Mouse (Mus musculus) intestine, embryonic 15.5 days (tissue): Measurements from ENCODE around the gene Ten1. TPM values are rescaled to one million over a fixed set of nuclear protein-coding genes. Genes with fewer than 3 reads are reported as not detected.
A peak's percentile ranks its signal among the peaks of the same experiment; 100 is the strongest.

ENCODE experiments used
- ATAC-seq: fragments of 200-750 bp; cut with Nextera tagmentation; 2 replicates; pipeline ENCODE4 v1.8.0; 2017; ENCODE audit warnings: moderate TSS enrichment, moderate library complexity
- H3K27ac ChIP-seq: fragments of 300-500 bp; sonication (generic); 2 replicates; pipeline ENCODE4 v1.5.1; 2015; ENCODE audit warnings: mild to moderate bottlenecking, inconsistent platforms
- H3K27me3 ChIP-seq: fragments of 300-500 bp; sonication (generic); replicated peaks from 2 replicates; pipeline ENCODE4 v1.6.1; 2015; ENCODE audit warnings: inconsistent platforms
- H3K36me3 ChIP-seq: fragments of 300-500 bp; sonication (generic); 2 replicates; pipeline ENCODE4 v1.6.1; 2015; ENCODE audit warnings: inconsistent platforms
- H3K4me1 ChIP-seq: fragments of 300-500 bp; sonication (generic); replicated peaks from 2 replicates; pipeline ENCODE4 v1.6.1; 2015; ENCODE audit warnings: inconsistent platforms
- H3K4me2 ChIP-seq: fragments of 300-500 bp; sonication (generic); replicated peaks from 2 replicates; pipeline ENCODE4 v1.6.1; 2015; ENCODE audit warnings: mild to moderate bottlenecking, inconsistent platforms
- H3K4me3 ChIP-seq: fragments of 300-500 bp; sonication (generic); replicated peaks from 2 replicates; pipeline ENCODE4 v1.5.1; 2015; ENCODE audit warnings: inconsistent platforms
- H3K9ac ChIP-seq: fragments of 300-500 bp; sonication (generic); 2 replicates; pipeline ENCODE4 v1.6.1; 2015; ENCODE audit warnings: inconsistent platforms
- H3K9me3 ChIP-seq: fragments of 300-500 bp; sonication (generic); 2 replicates; pipeline ENCODE4 v1.6.1; 2016; ENCODE audit warnings: inconsistent platforms
- WGBS: fragments of 180-500 bp; shearing (Covaris S2); methylation state at CpG from one replicate; pipeline ENCODE4 v1.1.7; 2015; 5-methylcytosine and 5-hydroxymethylcytosine counted together
- polyA plus RNA-seq: library from polyadenylated mRNA; unstranded; fragments of >200 nt; fragmentation: Nextera tagmentation; extraction: Ambion mirVana; gene quantifications from 2 replicates; pipeline ENCODE4 v1.2.1, GENCODE M21; 2015

The Ten1 gene
- polyA plus RNA-seq, 1 experiment from 2014 or later, result 98.0 TPM

DNA sequence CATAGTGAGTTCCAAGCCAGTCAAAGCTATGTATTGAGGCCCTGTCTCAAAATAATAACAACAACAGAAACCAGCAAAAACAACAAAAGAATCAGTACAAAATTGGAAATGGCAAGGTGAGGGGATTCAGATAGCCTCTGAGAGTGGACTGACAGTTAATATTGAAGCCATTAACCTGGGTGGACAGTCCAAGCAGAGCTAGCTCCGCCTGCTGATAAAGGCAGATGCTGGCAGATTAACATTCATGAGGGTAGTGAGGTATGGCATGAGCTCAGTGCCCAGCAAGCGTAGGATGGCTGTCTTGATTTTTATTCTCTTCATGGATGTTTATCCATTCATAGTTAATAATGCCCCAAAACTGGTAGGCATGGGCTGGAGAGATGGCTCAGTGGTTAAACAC is 2.5 kb downstream of the Ten1 start:
- Histone ChIP-seq H3K4me2 (no peak overlapping the region), H3K9me3 (no peaks in the 10 kb centered on the region), H3K36me3 (peaks cover 4% of the 10 kb centered on the region), H3K9ac (no peak overlapping the region), H3K27me3 (no peaks in the 10 kb centered on the region), H3K27ac (no peak overlapping the region), H3K4me1 (peaks cover 5% of the 10 kb centered on the region), H3K4me3 (no peak overlapping the region)
- no peak for ATAC-seq
- WGBS, result 88% methylated on average over 2 of the region's 2 CpGs

DNA sequence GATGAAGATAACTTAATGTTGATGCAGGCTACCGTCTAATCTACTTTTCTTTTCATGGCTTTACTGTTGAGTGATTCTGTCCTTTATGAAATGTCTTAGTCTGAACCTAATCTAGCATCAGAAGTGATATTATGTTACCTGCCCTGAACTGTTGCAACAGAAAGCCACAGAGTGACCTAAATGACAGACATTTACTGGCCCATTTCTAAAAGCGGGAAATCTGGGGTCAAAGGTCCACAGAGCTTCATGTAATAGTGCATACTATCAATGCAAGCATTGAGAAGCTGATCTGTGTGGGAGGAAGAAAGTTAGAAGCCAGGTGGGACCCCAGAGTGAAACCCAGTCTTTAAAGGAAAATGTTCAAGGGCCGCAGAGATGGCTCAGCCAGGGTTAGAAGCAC is 4.5 kb downstream of the Ten1 start:
- ATAC-seq, result no peak
- 88% methylated on average over 3 of the region's 3 CpGs for WGBS
- Histone ChIP-seq H3K27ac (no peak overlapping the region), H3K4me2 (no peak overlapping the region), H3K9ac (no peak overlapping the region), H3K4me3 (no peak overlapping the region), H3K9me3 (no peaks in the 10 kb centered on the region), H3K36me3 (peaks cover 12% of the 10 kb centered on the region), H3K4me1 (no peaks in the 10 kb centered on the region; the same call in 1 of the 2 replicates), H3K27me3 (no peaks in the 10 kb centered on the region)

DNA sequence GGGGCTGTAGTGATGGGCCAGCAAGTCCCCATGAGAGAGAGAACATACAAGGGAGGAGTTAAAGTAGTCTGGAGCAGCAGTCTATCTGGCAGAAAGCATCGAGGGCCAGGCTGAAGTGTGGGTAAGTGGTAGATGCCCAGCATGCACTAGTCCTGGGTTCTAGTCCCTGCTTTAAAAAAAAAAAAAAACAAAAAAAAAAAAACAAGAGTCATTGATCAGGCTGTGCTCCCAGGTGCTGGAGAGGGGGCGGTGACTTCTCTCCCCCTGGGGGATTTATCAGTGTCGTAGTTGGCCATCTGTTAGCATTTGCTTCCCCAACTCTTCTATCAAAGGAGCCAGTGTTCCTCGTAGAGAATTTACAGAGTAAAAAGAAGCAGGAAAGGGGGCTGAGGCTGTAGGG is 8.0 kb downstream of the Ten1 start:
- Histone ChIP-seq H3K27me3 (no peaks in the 10 kb centered on the region), H3K27ac (no peak overlapping the region), H3K4me3 (no peak overlapping the region), H3K4me1 (0 out of 2 replicates have a peak, but pooled peaks cover 5% of the 10 kb centered on the region), H3K4me2 (no peak overlapping the region), H3K9me3 (no peaks in the 10 kb centered on the region), H3K9ac (no peak overlapping the region), H3K36me3 (peaks cover 12% of the 10 kb centered on the region)
- no peak for ATAC-seq
- WGBS, result 70% methylated on average over 4 of the region's 4 CpGs

DNA sequence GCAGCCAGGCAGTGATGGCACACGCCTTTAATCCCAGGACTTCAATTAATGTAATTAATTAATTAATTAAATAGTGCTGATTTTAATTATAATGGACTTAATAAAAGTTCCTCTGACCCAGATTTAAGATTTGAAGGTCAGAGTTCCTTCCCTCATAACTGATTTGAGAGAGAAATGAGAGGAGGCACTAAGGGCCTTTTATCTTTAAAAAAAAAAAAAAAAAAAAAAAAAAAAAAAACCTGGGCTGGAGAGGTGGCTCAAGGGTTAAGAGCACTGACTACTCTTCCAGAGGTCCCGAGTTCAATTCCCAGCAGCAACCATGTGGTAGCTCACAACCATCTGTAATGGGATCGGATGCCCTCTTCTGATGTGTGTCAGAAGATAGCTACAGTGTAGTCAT is 10.0 kb downstream of the Ten1 start:
- Histone ChIP-seq H3K9ac (no peak overlapping the region), H3K4me2 (no peak overlapping the region), H3K27ac (no peak overlapping the region), H3K36me3 (peaks cover 12% of the 10 kb centered on the region), H3K4me3 (no peak overlapping the region), H3K9me3 (no peaks in the 10 kb centered on the region), H3K4me1 (0 out of 2 replicates have a peak, but pooled peaks cover 5% of the 10 kb centered on the region), H3K27me3 (no peaks in the 10 kb centered on the region)
- 84% methylated on average over 3 of the region's 3 CpGs for WGBS
- no peak for ATAC-seq

GRCm38 (mm10) chr11:116209257-116209656 is 10.6 kb downstream of the Ten1 start:
- no peak overlapping the region for H3K9ac ChIP-seq
- no peak overlapping the region for H3K4me3 ChIP-seq
- no peak overlapping the region; the same call in 1 of the 2 replicates for H3K27ac ChIP-seq
- H3K4me1 ChIP-seq, result 0 out of 2 replicates have a peak, but pooled peaks cover 5% of the 10 kb centered on the region
- ATAC-seq, result no peak
- H3K9me3 ChIP-seq, result no peaks in the 10 kb centered on the region
- no peak overlapping the region for H3K4me2 ChIP-seq
- WGBS, result 80% methylated on average over 8 of the region's 8 CpGs
- peaks cover 12% of the 10 kb centered on the region for H3K36me3 ChIP-seq
- H3K27me3 ChIP-seq, result no peaks in the 10 kb centered on the region

DNA sequence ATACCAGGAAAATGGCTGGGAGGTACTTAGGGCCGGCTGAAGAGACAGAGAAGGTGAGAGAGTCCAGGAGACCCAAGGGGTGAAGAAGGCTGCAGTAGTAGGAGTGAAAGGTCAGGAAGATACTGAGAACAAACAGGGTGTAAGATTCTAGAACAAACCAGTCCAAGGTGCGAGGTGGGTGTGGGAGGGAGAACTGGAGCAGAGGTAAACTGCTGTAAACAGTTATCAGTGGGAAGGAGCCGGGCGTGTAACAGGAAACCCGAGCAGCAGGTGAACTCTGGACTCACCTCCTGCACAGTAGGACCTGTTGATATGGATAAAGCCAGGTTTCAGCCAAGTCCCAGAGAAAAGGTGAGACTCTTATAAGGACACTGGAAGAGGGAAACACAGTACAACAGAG is 12.0 kb downstream of the Ten1 start:
- H3K27me3 ChIP-seq, result no peaks in the 10 kb centered on the region
- H3K4me3 ChIP-seq, result no peak overlapping the region; the same call in 1 of the 2 replicates
- H3K4me1 ChIP-seq, result 0 out of 2 replicates have a peak, but pooled peaks cover 5% of the 10 kb centered on the region
- H3K27ac ChIP-seq, result peak overlapping the region; percentile 86
- H3K9ac ChIP-seq, result 0 out of 2 replicates have a peak overlapping the region, but pooled peaks have one; percentile 3
- WGBS, result 47% methylated on average over 5 of the region's 5 CpGs
- no peaks in the 10 kb centered on the region for H3K9me3 ChIP-seq
- peak overlapping the region; percentile 45 for H3K4me2 ChIP-seq
- peak; percentile 97 for ATAC-seq
- peaks cover 8% of the 10 kb centered on the region for H3K36me3 ChIP-seq

GRCm38 (mm10) chr11:116212847-116213246 is 14.2 kb downstream of the Ten1 start:
- 78% methylated on average over 6 of the region's 6 CpGs for WGBS

GRCm38 (mm10) chr11:116213877-116214510 is 15.3 kb downstream of the Ten1 start:
- WGBS, result 75% methylated on average over 13 of the region's 13 CpGs
- H3K4me1 ChIP-seq, result peaks cover 13% of the 10 kb centered on the region
- no peak for ATAC-seq

More at GRCm38 (mm10) chr11:116212847-116213246, 14.2 kb downstream of the Ten1 start:
- no peak overlapping the region for H3K4me3 ChIP-seq
- no peak for ATAC-seq
- no peak overlapping the region for H3K4me2 ChIP-seq
- 0 out of 2 replicates have a peak, but pooled peaks cover 5% of the 10 kb centered on the region for H3K4me1 ChIP-seq
- no peaks in the 10 kb centered on the region for H3K27me3 ChIP-seq
- H3K9me3 ChIP-seq, result no peaks in the 10 kb centered on the region
- no peaks in the 10 kb centered on the region for H3K36me3 ChIP-seq
- no peak overlapping the region for H3K27ac ChIP-seq
- H3K9ac ChIP-seq, result no peak overlapping the region

GRCm38 (mm10) chr11:116215181-116215580 is 16.5 kb downstream of the Ten1 start:
- 80% methylated on average over 7 of the region's 7 CpGs for WGBS
- H3K9me3 ChIP-seq, result no peaks in the 10 kb centered on the region
- no peaks in the 10 kb centered on the region for H3K36me3 ChIP-seq

More at GRCm38 (mm10) chr11:116213877-116214510, 15.3 kb downstream of the Ten1 start:
- Histone ChIP-seq H3K4me2 (no peak overlapping the region), H3K27ac (no peak overlapping the region), H3K9me3 (no peaks in the 10 kb centered on the region), H3K36me3 (no peaks in the 10 kb centered on the region), H3K27me3 (no peaks in the 10 kb centered on the region), H3K9ac (no peak overlapping the region), H3K4me3 (no peak overlapping the region)

GRCm38 (mm10) chr11:116215991-116216390 is 17.3 kb downstream of the Ten1 start:
- Histone ChIP-seq H3K36me3 (no peaks in the 10 kb centered on the region), H3K4me2 (no peak overlapping the region), H3K4me3 (no peak overlapping the region), H3K27ac (no peak overlapping the region), H3K27me3 (no peaks in the 10 kb centered on the region), H3K9me3 (no peaks in the 10 kb centered on the region), H3K9ac (no peak overlapping the region), H3K4me1 (peaks cover 18% of the 10 kb centered on the region)
- 88% methylated on average over 6 of the region's 6 CpGs for WGBS
- ATAC-seq, result no peak

More at GRCm38 (mm10) chr11:116215181-116215580, 16.5 kb downstream of the Ten1 start:
- Histone ChIP-seq H3K4me1 (peaks cover 20% of the 10 kb centered on the region), H3K27me3 (no peaks in the 10 kb centered on the region), H3K4me2 (no peak overlapping the region), H3K27ac (no peak overlapping the region), H3K4me3 (no peak overlapping the region), H3K9ac (no peak overlapping the region)
- no peak for ATAC-seq

- H3K9ac ChIP-seq, result no peak overlapping the region
- no peaks in the 10 kb centered on the region for H3K36me3 ChIP-seq
- H3K4me3 ChIP-seq, result no peak overlapping the region
- H3K27me3 ChIP-seq, result peaks cover 3% of the 10 kb centered on the region; the same call in 1 of the 2 replicates
- H3K4me2 ChIP-seq, result no peak overlapping the region
- H3K27ac ChIP-seq, result no peak overlapping the region
- no peaks in the 10 kb centered on the region for H3K9me3 ChIP-seq
- WGBS, result 83% methylated on average over 11 of the region's 11 CpGs
- ATAC-seq, result no peak
- peaks cover 18% of the 10 kb centered on the region for H3K4me1 ChIP-seq
Measured at GRCm38 (mm10) chr11:116216549-116216948, 17.9 kb downstream of the Ten1 start.

DNA sequence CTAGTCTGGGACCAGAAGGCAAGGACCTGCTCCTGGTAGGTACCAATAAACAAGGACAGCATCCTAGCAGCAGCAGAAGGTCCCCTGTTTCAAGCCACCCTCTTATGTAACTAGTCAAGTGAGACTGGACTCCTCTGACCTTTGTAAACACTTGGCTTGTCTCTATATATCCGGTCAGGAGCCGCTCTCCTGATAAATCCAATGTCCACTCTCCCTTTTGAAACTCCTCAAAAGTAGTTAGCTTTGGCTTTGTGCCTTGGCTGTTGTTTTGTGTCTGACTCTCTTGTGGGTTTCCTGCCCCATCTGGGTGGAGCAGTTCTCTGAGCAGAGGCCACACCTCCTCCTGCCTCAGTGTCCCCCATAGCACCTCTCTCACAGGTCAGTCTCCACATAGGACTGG is 19.6 kb downstream of the Ten1 start:
- Histone ChIP-seq H3K36me3 (no peaks in the 10 kb centered on the region), H3K9me3 (no peaks in the 10 kb centered on the region), H3K4me1 (peaks cover 24% of the 10 kb centered on the region), H3K27me3 (peaks cover 4% of the 10 kb centered on the region; the same call in 1 of the 2 replicates), H3K4me2 (no peak overlapping the region), H3K9ac (no peak overlapping the region), H3K4me3 (no peak overlapping the region), H3K27ac (peak overlapping the region; percentile 77)
- WGBS, result 68% methylated on average over 2 of the region's 2 CpGs
- no peak; the same call in 1 of the 2 replicates for ATAC-seq
